Mouse (Mus musculus) bone marrow, adult 2 months (tissue): Measurements from ENCODE around the gene Dpf2. TPM values are rescaled to one million over a fixed set of nuclear protein-coding genes. Genes with fewer than 3 reads are reported as not detected.

Experiments
- H3K27ac ChIP-seq: fragments of 200-500 bp; 2 replicates; pipeline ENCODE4 v1.5.1; 2012; ENCODE audit warnings: low read depth, mild to moderate bottlenecking, control low read depth, inconsistent platforms, low read length; ENCODE audit not compliant: control insufficient read depth, poor library complexity, insufficient read depth
- H3K4me1 ChIP-seq: fragments of 200-500 bp; 2 replicates; pipeline ENCODE4 v1.6.1; 2011; ENCODE audit warnings: low read length; ENCODE audit not compliant: control insufficient read depth, insufficient read depth
- H3K4me3 ChIP-seq: fragments of 200-500 bp; replicated peaks from 2 replicates; pipeline ENCODE3; 2011; ENCODE audit warnings: mild to moderate bottlenecking, low read depth, low read length, control low read depth; ENCODE audit not compliant: control insufficient read depth
- CTCF ChIP-seq: fragments of 200-500 bp; IDR thresholded peaks from 2 replicates; pipeline ENCODE4 v1.5.1; 2011; ENCODE audit warnings: low read length, control low read depth; ENCODE audit not compliant: control insufficient read depth, insufficient read depth
- POLR2A ChIP-seq: fragments of 200-500 bp; IDR thresholded peaks from 2 replicates; pipeline ENCODE4 v1.6.1; 2011; ENCODE audit warnings: low read depth, mild to moderate bottlenecking, control low read depth, low read length, borderline replicate concordance; ENCODE audit not compliant: control insufficient read depth
- WGBS: fragments of 180-500 bp; shearing (Covaris S2); methylation state at CpG from one replicate; pipeline ENCODE4 v1.1.7; 2018; 5-methylcytosine and 5-hydroxymethylcytosine counted together
- polyA plus RNA-seq: library from polyadenylated mRNA; stranded (reverse); fragments of >200 nt; gene quantifications from 2 replicates; pipeline ENCODE4 v1.2.4, GENCODE M21; 2011; ENCODE audit warnings: low replicate concordance; ENCODE audit not compliant: missing spikeins, insufficient read depth, insufficient read length

Gene Dpf2
- polyA plus RNA-seq, 1 experiment: 60.8 TPM

DNA sequence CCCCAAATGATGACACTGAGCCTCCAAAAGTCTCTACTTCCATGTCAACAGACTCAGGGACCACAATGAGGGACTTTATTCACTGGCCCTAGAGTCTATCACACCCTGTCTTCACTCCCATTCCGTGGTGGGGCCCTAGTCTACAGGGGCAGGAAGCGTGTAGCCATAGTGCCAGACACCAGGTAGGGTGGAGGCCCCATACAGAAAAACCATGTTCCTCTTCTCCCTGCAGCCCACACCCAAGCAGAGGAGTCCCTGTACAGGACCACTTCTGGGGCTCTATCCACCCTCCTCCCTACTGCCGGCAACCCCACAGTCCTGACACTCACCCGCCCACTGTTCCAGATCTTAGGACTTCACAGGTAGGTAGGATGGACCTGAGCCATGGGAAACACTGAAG, 40.3 kb downstream of the Dpf2 start:
- 33% methylated on average over 4 of the region's 4 CpGs for WGBS
- Histone ChIP-seq H3K27ac (peak overlapping the region; percentile 18), H3K4me3 (peak overlapping the region; percentile 48), H3K4me1 (peaks cover 5% of the 10 kb centered on the region; the same call in 1 of the 2 replicates)
- no peak for TF ChIP-seq CTCF
- TF ChIP-seq POLR2A: no peak

DNA sequence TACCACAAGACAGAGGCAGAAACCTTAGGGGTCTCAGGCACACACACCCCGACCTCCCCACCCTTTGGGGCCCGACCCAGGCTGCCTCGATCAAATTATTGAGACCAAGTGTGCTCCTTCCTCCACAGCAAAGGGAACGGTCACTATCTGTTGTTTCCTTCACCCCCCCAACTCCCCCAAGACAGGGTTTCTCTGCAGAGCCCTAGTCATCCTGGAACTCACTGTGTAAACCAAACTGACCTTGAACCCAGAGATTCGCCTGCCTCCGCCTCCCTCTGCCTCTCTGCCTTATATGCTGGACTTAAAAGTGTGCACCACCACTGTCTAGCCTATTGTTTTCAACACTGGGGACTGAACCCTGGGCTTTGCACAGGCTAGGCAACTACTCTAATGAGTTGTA, 41.1 kb downstream of the Dpf2 start:
- 33% methylated on average over 6 of the region's 6 CpGs for WGBS
- no peak overlapping the region for H3K27ac ChIP-seq
- H3K4me3 ChIP-seq: no peak overlapping the region
- peaks cover 5% of the 10 kb centered on the region; the same call in 1 of the 2 replicates for H3K4me1 ChIP-seq
- TF ChIP-seq CTCF (no peak), POLR2A (no peak)

DNA sequence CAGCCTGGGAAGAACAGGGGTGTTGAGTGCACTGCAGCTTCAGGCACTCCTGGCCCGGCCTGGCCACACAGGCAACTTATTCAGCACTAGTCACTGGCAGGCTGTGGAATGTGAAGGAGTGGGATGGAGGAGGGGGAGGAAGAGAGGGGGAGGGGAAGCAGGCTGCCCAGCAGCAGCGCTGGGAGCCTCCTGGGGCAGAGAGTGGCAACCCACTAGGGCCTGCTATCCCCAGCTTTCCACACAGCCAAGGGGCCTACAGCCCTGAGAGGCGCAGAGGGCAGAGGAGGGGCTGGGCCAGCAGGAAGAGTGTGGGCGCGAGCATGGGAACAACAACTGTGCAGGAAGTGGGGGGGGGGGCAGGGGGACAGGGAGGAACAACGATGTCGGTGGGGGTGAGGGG, 41.5 kb downstream of the Dpf2 start:
- TF ChIP-seq CTCF (no peak), POLR2A (no peak)
- 14% methylated on average over 7 of the region's 7 CpGs for WGBS
- H3K4me1 ChIP-seq: peaks cover 5% of the 10 kb centered on the region; the same call in 1 of the 2 replicates
- no peak overlapping the region for H3K4me3 ChIP-seq
- no peak overlapping the region for H3K27ac ChIP-seq

DNA sequence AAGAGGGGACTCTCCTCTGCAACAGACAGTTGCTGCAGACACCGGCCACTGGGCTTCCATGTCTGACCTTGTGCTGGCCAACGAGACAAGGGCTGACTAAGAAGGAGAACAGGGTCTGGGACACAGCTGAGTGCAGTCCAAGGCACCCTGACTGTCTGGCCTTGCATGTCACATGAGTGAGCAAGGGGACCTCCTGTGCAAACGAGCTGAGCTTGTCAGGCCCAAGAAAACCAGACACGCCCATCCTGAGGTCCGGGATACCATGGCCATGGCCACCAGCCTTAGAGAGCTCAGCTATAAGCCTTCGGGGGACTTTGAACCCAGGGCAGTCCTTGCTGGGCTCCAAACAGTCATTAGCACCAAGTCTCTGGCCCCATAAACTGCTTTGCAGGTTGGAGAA, 44.7 kb downstream of the Dpf2 start:
- peaks cover 3% of the 10 kb centered on the region for H3K4me1 ChIP-seq
- TF ChIP-seq POLR2A (no peak), CTCF (no peak)
- no peak overlapping the region for H3K4me3 ChIP-seq
- no peak overlapping the region for H3K27ac ChIP-seq
- WGBS: 81% methylated on average over 6 of the region's 6 CpGs

DNA sequence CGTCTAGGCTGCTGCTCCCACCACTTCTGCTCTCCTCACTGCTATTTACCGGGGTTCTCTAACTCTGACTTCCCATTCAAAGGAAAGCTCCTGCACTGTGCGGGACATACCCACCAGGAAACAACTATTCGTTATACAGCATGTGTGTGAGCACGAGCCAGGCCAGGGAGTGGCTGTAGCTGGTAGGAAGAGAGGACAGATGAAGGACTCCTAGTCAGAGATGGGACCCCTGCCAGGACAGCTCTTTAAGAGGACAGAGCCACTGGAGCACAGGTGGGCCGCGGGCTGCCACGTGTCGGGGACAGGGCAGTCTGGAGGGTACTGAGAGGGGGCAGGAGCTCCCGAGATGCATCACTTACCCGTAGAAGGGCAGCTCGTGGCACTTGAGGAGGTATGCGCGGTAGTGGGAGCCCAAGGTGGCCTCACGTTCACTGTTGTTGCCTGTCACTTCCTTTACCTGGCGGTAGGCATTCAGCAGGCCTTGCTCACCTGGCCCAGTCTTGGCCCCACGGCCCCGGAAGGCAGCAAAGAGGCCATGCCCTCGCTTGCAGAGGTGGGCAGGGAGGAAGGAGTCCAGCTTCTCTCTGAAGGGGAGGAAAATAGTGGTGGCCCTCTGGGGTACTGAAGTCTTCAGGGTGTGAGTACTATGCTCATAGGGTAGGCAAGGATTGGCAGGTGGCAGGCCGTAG, 48.0 kb downstream of the Dpf2 start:
- Histone ChIP-seq H3K4me1 (no peaks in the 10 kb centered on the region; the same call in 1 of the 2 replicates), H3K4me3 (no peak overlapping the region), H3K27ac (no peak overlapping the region)
- TF ChIP-seq POLR2A (no peak), CTCF (no peak)
- 90% methylated on average over 20 of the region's 20 CpGs for WGBS

DNA sequence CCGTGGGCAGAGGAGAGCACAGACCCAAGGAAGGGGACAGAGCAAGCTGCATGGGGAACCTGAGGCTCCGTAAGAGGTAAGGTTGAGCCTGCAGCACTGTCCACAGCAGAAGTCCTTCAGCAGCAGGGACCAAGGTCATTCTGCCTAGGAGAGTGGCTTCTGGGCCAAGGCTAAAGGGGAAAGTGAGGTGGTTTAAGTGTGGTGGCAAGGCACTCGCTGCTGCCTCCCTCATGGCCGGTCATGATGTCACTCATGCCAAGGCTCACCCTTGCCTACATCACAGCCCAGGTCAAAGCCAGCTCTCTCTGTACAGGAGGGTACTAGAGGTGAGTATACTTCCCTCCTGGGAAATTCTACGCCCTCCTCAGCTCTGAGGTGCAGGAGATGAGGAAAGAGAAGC, 49.0 kb downstream of the Dpf2 start:
- 77% methylated on average over 5 of the region's 5 CpGs for WGBS
- Histone ChIP-seq H3K27ac (no peak overlapping the region), H3K4me1 (no peaks in the 10 kb centered on the region; the same call in 1 of the 2 replicates), H3K4me3 (no peak overlapping the region)
- TF ChIP-seq POLR2A (no peak), CTCF (no peak)

DNA sequence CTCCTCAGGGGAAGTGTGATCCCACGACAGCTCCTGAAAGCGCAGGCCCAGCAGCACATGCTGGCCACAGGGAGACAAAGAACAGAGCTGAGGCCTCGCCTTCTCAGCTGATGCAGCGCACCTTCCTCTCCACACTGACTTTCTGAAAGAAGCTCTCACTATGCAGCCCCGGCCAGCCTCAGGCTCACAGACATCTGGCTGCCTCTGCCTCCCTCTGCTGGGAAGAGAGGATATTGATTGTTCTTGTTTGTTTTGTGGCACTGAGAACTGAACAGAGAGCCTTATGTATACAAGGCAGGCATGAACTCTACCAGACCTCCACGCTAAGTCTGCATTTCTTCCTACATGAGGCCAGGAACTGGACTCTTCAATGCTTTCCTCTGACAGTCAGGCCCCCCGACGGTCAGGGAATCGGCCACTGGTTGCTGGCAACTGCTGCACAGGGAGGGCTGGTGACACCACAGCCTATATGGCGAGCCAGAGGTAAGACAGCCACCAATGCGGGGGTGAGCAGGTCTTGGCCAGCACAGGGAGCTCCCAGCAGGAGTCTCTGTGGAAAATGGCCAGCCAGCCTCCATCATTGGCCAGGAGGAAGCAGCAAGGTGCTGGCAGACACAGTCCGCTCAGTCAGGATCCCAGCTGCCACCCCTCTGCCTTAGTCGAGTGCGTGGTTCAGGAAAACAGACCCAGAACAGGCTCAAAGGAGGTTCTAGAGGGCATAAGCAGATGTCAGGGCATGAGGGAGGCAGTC, 50.3 kb downstream of the Dpf2 start:
- Histone ChIP-seq H3K27ac (no peak overlapping the region), H3K4me1 (no peaks in the 10 kb centered on the region; the same call in 1 of the 2 replicates), H3K4me3 (no peak overlapping the region)
- WGBS: 94% methylated on average over 14 of the region's 14 CpGs
- TF ChIP-seq CTCF (no peak), POLR2A (no peak)

DNA sequence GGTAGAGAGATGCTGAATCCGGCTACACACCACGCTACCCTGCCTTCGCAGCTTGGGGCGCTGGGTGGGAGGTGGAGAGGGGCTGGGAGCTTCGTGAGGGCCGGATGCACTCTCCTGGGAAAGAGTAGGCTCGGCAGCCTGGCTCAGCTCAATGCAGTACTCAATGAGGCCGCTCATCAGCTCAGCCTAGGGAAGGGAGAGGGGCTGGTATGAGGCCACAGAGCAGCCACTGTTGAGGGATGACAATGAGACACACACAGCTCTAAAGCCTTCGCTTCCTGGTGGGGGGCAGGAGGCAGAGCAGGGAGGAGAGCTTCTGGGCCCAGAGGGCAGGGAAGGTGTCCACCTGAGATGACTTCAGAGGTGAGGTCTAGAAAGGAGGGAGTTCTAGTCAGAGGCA, 56.2 kb downstream of the Dpf2 start:
- Histone ChIP-seq H3K4me1 (no peaks in the 10 kb centered on the region), H3K4me3 (no peak overlapping the region), H3K27ac (no peak overlapping the region)
- no peak for TF ChIP-seq POLR2A
- TF ChIP-seq CTCF: no peak
- WGBS: 86% methylated on average over 9 of the region's 9 CpGs
